Mouse (Mus musculus): ENCODE measurements around the gene Ptpn3. TPM values are rescaled to one million over a fixed set of nuclear protein-coding genes. Genes with fewer than 3 reads are reported as not detected.

Gene Ptpn3
- polyA plus RNA-seq, 1 experiment from 2014 or later, result 1.0 TPM

- H3K4me1 ChIP-seq (ENCODE audit: control insufficient read depth, low read depth, low read length), result no peaks in the 10 kb centered on the region
- no peaks in the 10 kb centered on the region for H3K27me3 ChIP-seq (ENCODE audit: control insufficient read depth, insufficient read depth, low read depth, low read length)
- no peak overlapping the region for H3K27ac ChIP-seq (ENCODE audit: low read length)
- no peaks in the 10 kb centered on the region for H3K9me3 ChIP-seq (replicated peaks; ENCODE audit: control insufficient read depth, low read length)
- WGBS (ENCODE audit: insufficient replicate concordance), result 67% methylated on average over 7 of the region's 7 CpGs
- no peak overlapping the region for H3K9ac ChIP-seq (ENCODE audit: low read depth, low read length)
- no peak for ATAC-seq (ENCODE audit: low read depth)
- H3K4me2 ChIP-seq (ENCODE audit: low read depth, low read length), result no peak overlapping the region
- no peak overlapping the region for H3K4me3 ChIP-seq (ENCODE audit: low read depth, low read length)
- no peaks in the 10 kb centered on the region for H3K36me3 ChIP-seq (ENCODE audit: control insufficient read depth, insufficient read depth)
Observed at GRCm38 (mm10) chr4:57230341-57230740, 71.3 kb downstream of the Ptpn3 start.

- no peaks in the 10 kb centered on the region for H3K36me3 ChIP-seq (ENCODE audit: control insufficient read depth, insufficient read depth)
- no peak overlapping the region for H3K4me3 ChIP-seq (ENCODE audit: low read depth, low read length)
- H3K27ac ChIP-seq (ENCODE audit: low read length), result no peak overlapping the region
- no peak for ATAC-seq (ENCODE audit: low read depth)
- H3K4me1 ChIP-seq (ENCODE audit: control insufficient read depth, low read depth, low read length), result no peaks in the 10 kb centered on the region
- H3K9ac ChIP-seq (ENCODE audit: low read depth, low read length), result no peak overlapping the region
- 59% methylated on average over 18 of the region's 18 CpGs for WGBS (ENCODE audit: insufficient replicate concordance)
- no peaks in the 10 kb centered on the region for H3K9me3 ChIP-seq (replicated peaks; ENCODE audit: control insufficient read depth, low read length)
- no peak overlapping the region for H3K4me2 ChIP-seq (ENCODE audit: low read depth, low read length)
- H3K27me3 ChIP-seq (ENCODE audit: control insufficient read depth, insufficient read depth, low read depth, low read length), result no peaks in the 10 kb centered on the region
Observed at GRCm38 (mm10) chr4:57228601-57229520, 72.8 kb downstream of the Ptpn3 start.

GRCm38 (mm10) chr4:57224776-57225175, 76.9 kb downstream of the Ptpn3 start:
- Histone ChIP-seq H3K27ac (ENCODE audit: low read length) (no peak overlapping the region), H3K4me2 (ENCODE audit: low read depth, low read length) (no peak overlapping the region), H3K4me1 (ENCODE audit: control insufficient read depth, low read depth, low read length) (no peaks in the 10 kb centered on the region), H3K36me3 (ENCODE audit: control insufficient read depth, insufficient read depth) (no peaks in the 10 kb centered on the region), H3K4me3 (ENCODE audit: low read depth, low read length) (no peak overlapping the region), H3K27me3 (ENCODE audit: control insufficient read depth, insufficient read depth, low read depth, low read length) (no peaks in the 10 kb centered on the region), H3K9me3 (replicated peaks; ENCODE audit: control insufficient read depth, low read length) (no peaks in the 10 kb centered on the region), H3K9ac (ENCODE audit: low read depth, low read length) (no peak overlapping the region)
- 70% methylated on average over 2 of the region's 2 CpGs for WGBS (ENCODE audit: insufficient replicate concordance)
- ATAC-seq (ENCODE audit: low read depth), result no peak

GRCm38 (mm10) chr4:57217746-57218145, 83.9 kb downstream of the Ptpn3 start:
- Histone ChIP-seq H3K27ac (ENCODE audit: low read length) (no peak overlapping the region), H3K4me3 (ENCODE audit: low read depth, low read length) (no peak overlapping the region), H3K27me3 (ENCODE audit: control insufficient read depth, insufficient read depth, low read depth, low read length) (no peaks in the 10 kb centered on the region), H3K4me2 (ENCODE audit: low read depth, low read length) (no peak overlapping the region), H3K36me3 (ENCODE audit: control insufficient read depth, insufficient read depth) (no peaks in the 10 kb centered on the region), H3K4me1 (ENCODE audit: control insufficient read depth, low read depth, low read length) (no peaks in the 10 kb centered on the region), H3K9ac (ENCODE audit: low read depth, low read length) (no peak overlapping the region), H3K9me3 (replicated peaks; ENCODE audit: control insufficient read depth, low read length) (no peaks in the 10 kb centered on the region)
- WGBS (ENCODE audit: insufficient replicate concordance), result 64% methylated on average over 9 of the region's 9 CpGs
- ATAC-seq (ENCODE audit: low read depth), result no peak

- no peaks in the 10 kb centered on the region for H3K36me3 ChIP-seq (ENCODE audit: control insufficient read depth, insufficient read depth)
- no peak overlapping the region for H3K4me3 ChIP-seq (ENCODE audit: low read depth, low read length)
- 79% methylated on average over 4 of the region's 4 CpGs for WGBS (ENCODE audit: insufficient replicate concordance)
- no peaks in the 10 kb centered on the region for H3K4me1 ChIP-seq (ENCODE audit: control insufficient read depth, low read depth, low read length)
- no peak overlapping the region for H3K4me2 ChIP-seq (ENCODE audit: low read depth, low read length)
- no peak overlapping the region for H3K9ac ChIP-seq (ENCODE audit: low read depth, low read length)
- ATAC-seq (ENCODE audit: low read depth), result no peak
- no peaks in the 10 kb centered on the region for H3K27me3 ChIP-seq (ENCODE audit: control insufficient read depth, insufficient read depth, low read depth, low read length)
- no peak overlapping the region for H3K27ac ChIP-seq (ENCODE audit: low read length)
- no peaks in the 10 kb centered on the region for H3K9me3 ChIP-seq (replicated peaks; ENCODE audit: control insufficient read depth, low read length)
Observed at GRCm38 (mm10) chr4:57216535-57216934, 85.1 kb downstream of the Ptpn3 start.

GRCm38 (mm10) chr4:57214852-57215251, 86.8 kb downstream of the Ptpn3 start:
- WGBS (ENCODE audit: insufficient replicate concordance), result 59% methylated on average over 9 of the region's 9 CpGs
- H3K4me3 ChIP-seq (ENCODE audit: low read depth, low read length), result no peak overlapping the region

GRCm38 (mm10) chr4:57214114-57214513, 87.5 kb downstream of the Ptpn3 start:
- no peaks in the 10 kb centered on the region for H3K27me3 ChIP-seq (ENCODE audit: control insufficient read depth, insufficient read depth, low read depth, low read length)
- H3K9me3 ChIP-seq (replicated peaks; ENCODE audit: control insufficient read depth, low read length), result no peaks in the 10 kb centered on the region
- no peak overlapping the region for H3K4me2 ChIP-seq (ENCODE audit: low read depth, low read length)
- H3K27ac ChIP-seq (ENCODE audit: low read length), result no peak overlapping the region
- H3K36me3 ChIP-seq (ENCODE audit: control insufficient read depth, insufficient read depth), result no peaks in the 10 kb centered on the region
- no peak for ATAC-seq (ENCODE audit: low read depth)
- no peak overlapping the region for H3K9ac ChIP-seq (ENCODE audit: low read depth, low read length)
- H3K4me1 ChIP-seq (ENCODE audit: control insufficient read depth, low read depth, low read length), result no peaks in the 10 kb centered on the region
- WGBS (ENCODE audit: insufficient replicate concordance), result 57% methylated on average over 3 of the region's 3 CpGs
- no peak overlapping the region for H3K4me3 ChIP-seq (ENCODE audit: low read depth, low read length)

More at GRCm38 (mm10) chr4:57214852-57215251, 86.8 kb downstream of the Ptpn3 start:
- Histone ChIP-seq H3K4me2 (ENCODE audit: low read depth, low read length) (no peak overlapping the region), H3K27me3 (ENCODE audit: control insufficient read depth, insufficient read depth, low read depth, low read length) (no peaks in the 10 kb centered on the region), H3K36me3 (ENCODE audit: control insufficient read depth, insufficient read depth) (no peaks in the 10 kb centered on the region), H3K27ac (ENCODE audit: low read length) (no peak overlapping the region), H3K9ac (ENCODE audit: low read depth, low read length) (no peak overlapping the region), H3K9me3 (replicated peaks; ENCODE audit: control insufficient read depth, low read length) (no peaks in the 10 kb centered on the region), H3K4me1 (ENCODE audit: control insufficient read depth, low read depth, low read length) (no peaks in the 10 kb centered on the region)
- no peak for ATAC-seq (ENCODE audit: low read depth)

GRCm38 (mm10) chr4:57211706-57212105, 89.9 kb downstream of the Ptpn3 start:
- Histone ChIP-seq H3K9me3 (replicated peaks; ENCODE audit: control insufficient read depth, low read length) (no peaks in the 10 kb centered on the region), H3K27me3 (ENCODE audit: control insufficient read depth, insufficient read depth, low read depth, low read length) (no peaks in the 10 kb centered on the region), H3K4me2 (ENCODE audit: low read depth, low read length) (no peak overlapping the region), H3K36me3 (ENCODE audit: control insufficient read depth, insufficient read depth) (no peaks in the 10 kb centered on the region), H3K4me1 (ENCODE audit: control insufficient read depth, low read depth, low read length) (no peaks in the 10 kb centered on the region), H3K4me3 (ENCODE audit: low read depth, low read length) (no peak overlapping the region), H3K9ac (ENCODE audit: low read depth, low read length) (no peak overlapping the region), H3K27ac (ENCODE audit: low read length) (no peak overlapping the region)
- 40% methylated on average over 2 of the region's 2 CpGs for WGBS (ENCODE audit: insufficient replicate concordance)
- no peak for ATAC-seq (ENCODE audit: low read depth)

GRCm38 (mm10) chr4:57205908-57206307, 95.7 kb downstream of the Ptpn3 start:
- H3K9me3 ChIP-seq (replicated peaks; ENCODE audit: control insufficient read depth, low read length), result no peaks in the 10 kb centered on the region
- H3K9ac ChIP-seq (ENCODE audit: low read depth, low read length), result no peak overlapping the region
- H3K4me2 ChIP-seq (ENCODE audit: low read depth, low read length), result no peak overlapping the region
- H3K36me3 ChIP-seq (ENCODE audit: control insufficient read depth, insufficient read depth), result no peaks in the 10 kb centered on the region
- H3K27ac ChIP-seq (ENCODE audit: low read length), result no peak overlapping the region
- no peaks in the 10 kb centered on the region for H3K4me1 ChIP-seq (ENCODE audit: control insufficient read depth, low read depth, low read length)
- no peak overlapping the region for H3K4me3 ChIP-seq (ENCODE audit: low read depth, low read length)
- no peaks in the 10 kb centered on the region for H3K27me3 ChIP-seq (ENCODE audit: control insufficient read depth, insufficient read depth, low read depth, low read length)
- WGBS (ENCODE audit: insufficient replicate concordance), result 68% methylated on average over 8 of the region's 8 CpGs
- ATAC-seq (ENCODE audit: low read depth), result no peak

All from liver, embryonic 16.5 days (tissue).